Mouse (Mus musculus): ENCODE measurements around the gene Tmx4. TPM values are rescaled to one million over a fixed set of nuclear protein-coding genes. Genes with fewer than 3 reads are reported as not detected.

The Tmx4 gene
- polyA plus RNA-seq, 1 experiment from 2014 or later, result 58.1 TPM

DNA sequence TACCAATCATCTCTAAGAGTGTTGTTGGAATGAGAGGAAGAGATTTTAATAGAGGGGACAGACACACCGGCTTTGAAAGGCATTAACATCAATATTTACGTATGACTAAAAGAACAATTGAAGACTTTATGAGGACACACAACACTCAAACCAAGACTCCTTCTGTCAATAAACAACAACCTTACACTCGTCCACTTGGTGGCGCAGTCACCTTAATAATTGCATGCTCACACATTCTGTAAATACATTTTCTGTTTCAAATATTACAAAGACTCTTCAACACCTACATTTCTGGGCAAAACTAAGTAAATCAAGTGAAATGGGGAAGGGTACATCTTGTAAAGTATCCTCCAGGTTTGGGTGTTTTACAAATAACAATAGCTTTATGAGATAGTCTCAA is 94.2 kb downstream of the Tmx4 start:
- Histone ChIP-seq H3K27ac (no peak overlapping the region), H3K4me3 (no peak overlapping the region), H3K9me3 (no peaks in the 10 kb centered on the region), H3K4me2 (replicated peaks) (no peak overlapping the region), H3K4me1 (no peaks in the 10 kb centered on the region), H3K36me3 (no peaks in the 10 kb centered on the region), H3K9ac (no peak overlapping the region), H3K27me3 (replicated peaks) (no peaks in the 10 kb centered on the region)
- ATAC-seq (ENCODE audit: low FRiP score, low read depth), result no peak
- 28% methylated on average over 4 of the region's 4 CpGs for WGBS

DNA sequence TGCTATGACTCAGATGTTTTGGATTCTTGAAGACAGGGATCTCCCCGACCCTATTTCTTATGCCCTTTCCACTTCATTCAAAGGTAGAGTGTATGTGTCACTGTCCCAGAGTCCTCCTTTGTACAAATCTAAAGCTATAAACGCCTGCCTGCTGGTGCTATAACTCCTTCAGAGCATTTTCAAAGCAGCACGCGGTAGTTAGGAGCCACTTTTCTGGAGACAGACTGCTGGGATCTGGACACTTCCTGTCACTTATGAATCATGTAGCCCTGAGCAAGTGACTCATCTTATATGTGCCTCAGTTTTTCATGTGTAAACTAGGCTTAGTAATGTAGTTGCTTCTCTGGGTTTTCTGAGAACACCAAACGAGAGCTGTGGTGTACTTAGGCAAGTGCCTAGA is 98.8 kb downstream of the Tmx4 start:
- no peaks in the 10 kb centered on the region for H3K9me3 ChIP-seq
- H3K4me2 ChIP-seq (replicated peaks), result no peak overlapping the region
- no peak overlapping the region for H3K9ac ChIP-seq
- no peaks in the 10 kb centered on the region for H3K4me1 ChIP-seq
- no peaks in the 10 kb centered on the region for H3K27me3 ChIP-seq (replicated peaks)
- H3K27ac ChIP-seq, result no peak overlapping the region
- ATAC-seq (ENCODE audit: low FRiP score, low read depth), result no peak
- no peaks in the 10 kb centered on the region for H3K36me3 ChIP-seq
- 63% methylated on average over 5 of the region's 5 CpGs for WGBS
- no peak overlapping the region for H3K4me3 ChIP-seq

DNA sequence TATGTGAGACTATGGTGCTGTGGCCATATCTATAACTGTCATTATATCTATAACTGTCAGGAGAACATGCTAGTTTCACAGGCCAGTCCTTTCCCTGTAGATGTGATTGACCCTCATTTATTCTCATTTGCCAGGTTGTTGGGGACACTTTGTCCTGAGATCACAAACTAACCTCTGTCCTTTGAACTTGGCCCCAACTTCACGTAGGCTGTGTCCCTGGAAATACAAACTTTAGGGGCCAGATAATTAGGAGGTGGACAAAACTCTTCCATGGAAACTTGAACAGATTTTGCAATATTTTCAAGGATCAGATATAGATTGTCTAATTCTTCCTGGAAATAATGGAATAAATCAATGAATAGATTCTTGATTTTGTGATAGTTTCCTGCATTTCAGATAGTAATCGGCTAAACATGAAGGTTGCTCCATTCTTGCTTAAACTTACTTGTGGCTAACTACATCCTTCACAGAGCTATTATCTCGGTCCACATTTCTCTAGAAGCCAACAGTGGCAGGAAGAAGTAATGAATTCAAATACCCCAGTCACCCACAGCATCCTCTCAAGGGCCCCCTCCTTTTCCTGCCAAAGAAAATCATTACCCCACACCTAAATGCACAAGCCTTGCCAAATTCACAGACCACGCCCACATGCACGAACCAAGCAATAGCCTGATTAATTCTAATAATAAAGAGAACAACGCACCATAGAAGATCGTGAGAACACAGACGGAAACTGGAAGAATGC is 99.5 kb downstream of the Tmx4 start:
- no peak for ATAC-seq (ENCODE audit: low FRiP score, low read depth)
- Histone ChIP-seq H3K9me3 (no peaks in the 10 kb centered on the region), H3K4me3 (no peak overlapping the region), H3K27ac (no peak overlapping the region), H3K4me2 (replicated peaks) (no peak overlapping the region), H3K36me3 (no peaks in the 10 kb centered on the region), H3K27me3 (replicated peaks) (no peaks in the 10 kb centered on the region), H3K9ac (no peak overlapping the region), H3K4me1 (no peaks in the 10 kb centered on the region)
- 85% methylated on average over 8 of the region's 8 CpGs for WGBS

Other genes with a start within 250 kb of the Tmx4 start
- 0.09 TPM in 1 of 2 replicates, not detected in the other for gene Hao1, start 89.8 kb downstream of the Tmx4 start, polyA plus RNA-seq (2016; fragmentation: Nextera tagmentation; extraction: Ambion mirVana)
- 29.0 and 33.2 TPM in 2 replicates for gene Plcb1, start 141.9 kb upstream of the Tmx4 start, polyA plus RNA-seq (2016; fragmentation: Nextera tagmentation; extraction: Ambion mirVana)

All from neural tube, embryonic 12.5 days (tissue).